Mouse (Mus musculus): Measurements from ENCODE around the gene Asgr1. TPM values are rescaled to one million over a fixed set of nuclear protein-coding genes. Genes with fewer than 3 reads are reported as not detected.
A peak's percentile ranks its signal among the peaks of the same experiment; 100 is the strongest.
"Not testable (repeated sequence)": the region's sequence is repeated elsewhere in the genome, so short reads cannot be mapped to it uniquely, and the experiment has no call there.

Gene Asgr1
- total and polyA plus RNA-seq, 2 experiments from 2014 or later = not detected

DNA sequence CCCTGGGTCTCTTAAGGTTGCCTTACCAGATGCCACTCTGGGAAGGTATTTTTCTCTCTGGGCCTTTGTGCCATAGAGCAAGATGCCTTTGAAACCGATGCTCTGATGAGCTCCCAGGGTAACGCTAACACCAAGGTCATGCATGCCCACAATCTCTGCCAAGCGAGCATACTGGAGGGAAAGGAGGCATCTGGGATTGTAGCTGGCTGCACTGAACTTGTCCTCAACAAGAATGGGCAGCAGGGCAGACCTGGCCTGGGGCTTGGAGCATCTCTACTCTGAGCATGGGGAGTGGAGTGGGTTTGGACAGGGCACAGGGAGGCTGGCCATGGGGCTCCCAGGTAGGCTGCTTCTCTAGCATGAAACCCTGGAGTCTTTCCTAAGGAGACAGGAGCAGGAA lies 40.5 kb upstream of the Asgr1 start:
- TF ChIP-seq EP300 (IDR thresholded peaks at IDR 0.05; ENCODE audit: low read depth) (no peak), CTCF (IDR thresholded peaks at IDR 0.05; ENCODE audit: low read depth) (no peak)
- ATAC-seq (ENCODE audit: insufficient read depth, low read depth) (no peak), DNase-seq (ENCODE audit: low spot score) (no peak)
- no peaks in the 10 kb centered on the region for H3K27me3 ChIP-seq (ENCODE audit: control insufficient read depth, insufficient read depth, low read length)
- no peak overlapping the region for H3K4me3 ChIP-seq (ENCODE audit: low read depth, low read length)
- H3K36me3 ChIP-seq (replicated peaks; ENCODE audit: control insufficient read depth, insufficient read depth, low read length) = peaks cover 57% of the 10 kb centered on the region
- no peak overlapping the region for H3K27ac ChIP-seq (ENCODE audit: low read depth)
- 60% methylated on average over 3 of the region's 3 CpGs for WGBS
- H3K4me2 ChIP-seq (ENCODE audit: low read depth, low read length) = no peak overlapping the region
- peaks cover 18% of the 10 kb centered on the region for H3K4me1 ChIP-seq (ENCODE audit: control insufficient read depth, insufficient read depth)
- no peaks in the 10 kb centered on the region for H3K9me3 ChIP-seq (replicated peaks; ENCODE audit: control insufficient read depth, low read length)
- H3K9ac ChIP-seq (replicated peaks; ENCODE audit: low read depth, low read length) = no peak overlapping the region

DNA sequence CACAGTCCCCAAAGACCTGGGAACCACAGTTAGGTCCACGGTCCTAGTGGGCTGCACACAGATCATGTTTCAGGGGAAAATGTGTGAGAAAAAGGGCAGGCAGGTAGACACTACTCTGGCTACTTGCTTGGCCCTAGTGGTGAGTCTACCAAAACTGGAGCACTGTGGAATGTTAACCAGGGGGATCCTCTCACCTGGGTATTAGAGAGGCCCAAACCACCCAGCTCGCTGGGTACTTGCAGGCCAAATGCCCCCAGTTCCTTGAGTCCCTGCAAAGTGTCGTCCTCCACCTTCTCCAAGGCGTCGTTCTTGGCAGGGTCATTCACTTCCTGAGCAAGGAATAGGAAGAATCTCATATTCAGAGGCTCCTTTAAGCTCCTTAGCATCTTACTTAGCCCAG lies 39.8 kb upstream of the Asgr1 start:
- WGBS = 52% methylated on average over 5 of the region's 5 CpGs
- Histone ChIP-seq H3K27ac (ENCODE audit: low read depth) (peak overlapping the region; percentile 94), H3K4me2 (ENCODE audit: low read depth, low read length) (peak overlapping the region; percentile 84), H3K9ac (replicated peaks; ENCODE audit: low read depth, low read length) (peak overlapping the region; percentile 92), H3K36me3 (replicated peaks; ENCODE audit: control insufficient read depth, insufficient read depth, low read length) (peaks cover 51% of the 10 kb centered on the region), H3K4me3 (ENCODE audit: low read depth, low read length) (peak overlapping the region; percentile 85), H3K4me1 (ENCODE audit: control insufficient read depth, insufficient read depth) (peaks cover 19% of the 10 kb centered on the region), H3K27me3 (ENCODE audit: control insufficient read depth, insufficient read depth, low read length) (no peaks in the 10 kb centered on the region), H3K9me3 (replicated peaks; ENCODE audit: control insufficient read depth, low read length) (no peaks in the 10 kb centered on the region)
- TF ChIP-seq EP300 (IDR thresholded peaks at IDR 0.05; ENCODE audit: low read depth) (no peak), CTCF (IDR thresholded peaks at IDR 0.05; ENCODE audit: low read depth) (no peak)
- DNase-seq (ENCODE audit: low spot score) = no peak
- no peak for ATAC-seq (ENCODE audit: insufficient read depth, low read depth)

DNA sequence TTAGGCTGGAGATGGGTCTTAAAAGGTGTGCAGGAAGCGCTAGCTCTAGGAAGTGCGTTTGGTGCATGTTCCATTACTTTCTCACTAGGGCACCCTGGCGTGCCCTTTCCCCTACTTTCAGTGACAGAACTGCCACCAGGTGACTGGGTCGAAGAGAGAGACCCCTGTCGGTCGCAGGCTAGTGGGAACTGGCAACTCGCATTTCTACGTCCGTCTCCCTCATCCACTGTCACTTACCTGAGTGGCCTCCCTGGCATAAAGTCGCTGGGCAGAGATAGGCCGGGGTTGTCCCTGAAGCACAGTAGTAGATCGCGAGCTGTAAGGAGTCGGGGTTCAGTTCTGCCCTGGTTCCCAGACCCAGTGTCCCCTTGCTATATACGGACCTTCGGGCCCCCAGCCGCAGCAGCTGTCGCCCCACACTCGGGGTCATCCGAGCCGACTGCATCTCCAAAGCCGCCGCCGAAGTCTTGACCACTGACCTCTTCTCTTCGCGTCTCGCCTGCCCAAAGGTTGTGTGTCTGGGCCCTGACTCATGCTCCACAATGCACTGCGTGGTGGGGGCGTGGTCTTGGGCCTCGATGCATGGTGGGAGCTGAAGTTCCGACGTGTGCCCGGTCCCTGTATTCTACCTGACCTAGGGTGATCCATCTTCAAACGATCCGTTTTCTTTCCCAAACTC lies 38.9 kb upstream of the Asgr1 start, which contains the start of gene Acadvl:
Gene Acadvl, minus strand, starts transcription at position 532 of the 679 bp plus-strand sequence.
- peak within 1 kb of the TSS; percentile 94 for H3K27ac ChIP-seq (ENCODE audit: low read depth)
- H3K36me3 ChIP-seq (replicated peaks; ENCODE audit: control insufficient read depth, insufficient read depth, low read length) = peaks cover 41% of the 10 kb centered on the region
- no peaks in the 10 kb centered on the region for H3K27me3 ChIP-seq (ENCODE audit: control insufficient read depth, insufficient read depth, low read length)
- peak within 1 kb of the TSS; percentile 92 for H3K9ac ChIP-seq (replicated peaks; ENCODE audit: low read depth, low read length)
- H3K4me1 ChIP-seq (ENCODE audit: control insufficient read depth, insufficient read depth) = peaks cover 23% of the 10 kb centered on the region
- H3K4me2 ChIP-seq (ENCODE audit: low read depth, low read length) = peak within 1 kb of the TSS; percentile 84
- peak; percentile 90 for ATAC-seq (ENCODE audit: insufficient read depth, low read depth)
- DNase-seq (ENCODE audit: low spot score) = peak; percentile 91
- peak within 1 kb of the TSS; percentile 85 for H3K4me3 ChIP-seq (ENCODE audit: low read depth, low read length)
- TF ChIP-seq CTCF (IDR thresholded peaks at IDR 0.05; ENCODE audit: low read depth) = peak; percentile 55
- TF ChIP-seq EP300 (IDR thresholded peaks at IDR 0.05; ENCODE audit: low read depth) = peak; percentile 63; the same call in 1 of the 2 replicates
- H3K9me3 ChIP-seq (replicated peaks; ENCODE audit: control insufficient read depth, low read length) = no peaks in the 10 kb centered on the region
- WGBS = under 1% methylated on average over 35 of the region's 35 CpGs

DNA sequence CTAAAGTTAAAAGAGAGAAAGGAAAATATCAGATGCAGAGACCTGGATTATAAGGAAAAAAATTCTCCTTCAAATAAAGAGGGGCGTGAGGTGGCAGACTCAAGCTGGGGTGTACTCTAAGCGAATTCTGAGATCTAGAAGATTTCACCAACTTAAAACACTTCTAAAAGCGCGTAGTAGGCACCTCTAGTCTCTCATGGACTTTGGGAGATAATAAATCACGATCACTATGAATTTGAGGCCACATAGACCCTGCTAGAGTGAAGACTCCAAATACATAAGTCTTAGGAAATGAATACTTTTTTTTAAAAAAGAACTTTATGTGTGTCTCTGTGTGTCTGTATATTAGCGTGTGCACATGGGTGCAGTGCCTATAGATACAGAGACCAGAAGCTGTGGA lies 38.2 kb upstream of the Asgr1 start:
- Histone ChIP-seq H3K9ac (replicated peaks; ENCODE audit: low read depth, low read length) (no peak overlapping the region), H3K4me2 (ENCODE audit: low read depth, low read length) (peak overlapping the region; percentile 84), H3K36me3 (replicated peaks; ENCODE audit: control insufficient read depth, insufficient read depth, low read length) (peaks cover 34% of the 10 kb centered on the region), H3K9me3 (replicated peaks; ENCODE audit: control insufficient read depth, low read length) (no peaks in the 10 kb centered on the region), H3K4me3 (ENCODE audit: low read depth, low read length) (no peak overlapping the region), H3K27ac (ENCODE audit: low read depth) (no peak overlapping the region), H3K27me3 (ENCODE audit: control insufficient read depth, insufficient read depth, low read length) (no peaks in the 10 kb centered on the region), H3K4me1 (ENCODE audit: control insufficient read depth, insufficient read depth) (peaks cover 23% of the 10 kb centered on the region)
- no peak for DNase-seq (ENCODE audit: low spot score)
- ATAC-seq (ENCODE audit: insufficient read depth, low read depth) = no peak
- no peak for TF ChIP-seq CTCF (IDR thresholded peaks at IDR 0.05; ENCODE audit: low read depth)
- TF ChIP-seq EP300 (IDR thresholded peaks at IDR 0.05; ENCODE audit: low read depth) = no peak
- 57% methylated on average over 6 of the region's 6 CpGs for WGBS

DNA sequence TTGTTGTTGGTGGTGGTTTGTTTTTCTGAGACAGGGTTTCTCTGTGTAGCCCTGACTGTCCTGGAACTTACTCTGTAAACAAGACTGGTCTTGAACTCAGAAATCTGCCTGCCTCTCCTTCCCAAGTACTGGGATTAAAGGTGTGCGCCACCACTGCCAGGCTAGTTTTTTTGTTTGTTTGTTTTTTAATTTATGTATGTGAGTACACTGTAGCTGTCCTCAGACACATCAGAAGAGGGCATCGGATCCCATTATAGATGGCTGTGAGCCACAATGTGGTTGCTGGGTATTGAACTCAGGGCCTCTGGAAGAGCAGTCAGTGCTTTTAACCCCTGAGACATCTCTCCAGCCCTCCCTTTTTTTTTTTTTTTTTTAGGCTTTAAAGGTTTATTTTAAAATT lies 37.7 kb upstream of the Asgr1 start:
- not testable (repeated sequence) for H3K4me3 ChIP-seq (ENCODE audit: low read depth, low read length); H3K9ac ChIP-seq (replicated peaks; ENCODE audit: low read depth, low read length); H3K9me3 ChIP-seq (replicated peaks; ENCODE audit: control insufficient read depth, low read length); H3K4me2 ChIP-seq (ENCODE audit: low read depth, low read length); H3K27ac ChIP-seq (ENCODE audit: low read depth); DNase-seq (ENCODE audit: low spot score); H3K27me3 ChIP-seq (ENCODE audit: control insufficient read depth, insufficient read depth, low read length); ATAC-seq (ENCODE audit: insufficient read depth, low read depth)
- Histone ChIP-seq H3K4me1 (ENCODE audit: control insufficient read depth, insufficient read depth) (peaks cover 27% of the 10 kb centered on the region), H3K36me3 (replicated peaks; ENCODE audit: control insufficient read depth, insufficient read depth, low read length) (peaks cover 29% of the 10 kb centered on the region)
- 87% methylated on average over 2 of the region's 2 CpGs for WGBS

DNA sequence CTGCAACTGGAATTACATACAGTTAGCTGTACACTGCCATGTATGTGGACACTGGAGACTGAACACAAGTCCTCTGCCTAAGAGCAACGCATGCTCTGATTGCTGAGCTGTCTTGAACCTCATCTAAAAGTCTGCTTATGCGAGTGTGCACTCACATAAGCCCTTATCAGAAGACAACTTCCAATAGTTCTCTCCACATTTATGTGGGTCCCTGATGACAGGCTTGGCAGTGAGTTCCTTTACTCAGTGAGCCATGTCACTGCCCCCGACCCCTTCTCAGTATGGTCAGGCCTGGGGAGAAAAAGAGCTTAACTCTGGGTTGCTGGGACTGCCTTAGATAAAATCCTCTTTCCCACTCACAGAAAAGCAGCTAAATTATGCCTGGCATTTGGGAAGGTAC lies 37.2 kb upstream of the Asgr1 start, which contains the start of gene Dlg4:
Gene Dlg4, plus strand, starts transcription at position 274 of the 400 bp plus-strand sequence.
- DNase-seq (ENCODE audit: low spot score) (no peak), ATAC-seq (ENCODE audit: insufficient read depth, low read depth) (no peak)
- Histone ChIP-seq H3K4me2 (ENCODE audit: low read depth, low read length) (peak within 1 kb of the TSS; percentile 71; the same call in 1 of the 2 replicates), H3K27me3 (ENCODE audit: control insufficient read depth, insufficient read depth, low read length) (no peaks in the 10 kb centered on the region), H3K9me3 (replicated peaks; ENCODE audit: control insufficient read depth, low read length) (no peaks in the 10 kb centered on the region), H3K4me3 (ENCODE audit: low read depth, low read length) (peak within 1 kb of the TSS; percentile 56), H3K36me3 (replicated peaks; ENCODE audit: control insufficient read depth, insufficient read depth, low read length) (peaks cover 24% of the 10 kb centered on the region), H3K9ac (replicated peaks; ENCODE audit: low read depth, low read length) (peak within 1 kb of the TSS; percentile 56; the same call in 1 of the 2 replicates), H3K4me1 (ENCODE audit: control insufficient read depth, insufficient read depth) (peaks cover 31% of the 10 kb centered on the region), H3K27ac (ENCODE audit: low read depth) (no peak within 1 kb of the TSS)
- 74% methylated on average over 3 of the region's 3 CpGs for WGBS
- no peak for TF ChIP-seq EP300 (IDR thresholded peaks at IDR 0.05; ENCODE audit: low read depth)
- no peak for TF ChIP-seq CTCF (IDR thresholded peaks at IDR 0.05; ENCODE audit: low read depth)
